Comparison of ENCODE assay signal across 17 mouse cellular contexts in the genomic region with DNA sequence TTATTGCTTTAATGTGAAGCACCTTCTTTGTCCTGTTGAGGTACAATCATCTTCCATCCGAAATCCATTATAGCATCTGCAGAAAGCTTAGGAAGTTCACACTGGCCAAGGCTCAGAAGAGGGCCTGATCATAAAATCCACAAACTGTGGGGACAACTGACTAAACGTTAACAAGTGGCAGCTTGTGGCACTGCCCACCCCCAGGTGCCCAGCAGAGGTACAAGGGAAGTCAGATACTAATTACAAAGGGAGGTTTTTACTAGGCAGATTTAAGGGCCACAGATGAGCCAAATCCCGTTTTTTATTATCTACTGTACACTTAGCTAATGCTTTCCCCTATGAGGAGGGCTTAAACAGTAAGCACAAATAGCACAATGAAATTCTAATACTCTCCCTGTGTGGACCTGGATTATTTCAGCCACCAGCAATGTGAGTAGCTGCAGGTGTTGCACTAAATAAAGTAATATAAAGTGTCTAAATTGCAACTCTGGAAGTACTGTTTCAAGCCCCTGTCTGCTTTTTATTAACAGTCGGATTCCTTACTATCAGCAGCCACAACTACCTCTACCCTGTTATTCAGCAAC.
A peak's percentile ranks its signal among the peaks of the same experiment; 100 is the strongest.
DNase-seq lines count a peak whose midpoint lies in the region; ATAC-seq and TF ChIP-seq lines count a peak whose summit lies in the region.
"Had no signal": no experiment of that assay in that cellular context is flagged by ENCODE, and none has a peak within 500 bp of the region (broad histone marks: within the 10 kb centered on the region; RNA-seq: fewer than 3 reads in every experiment).

No protein-coding gene starts in this region.

- no peak for TF ChIP-seq CTCF in kidney, postnatal 0 days (IDR thresholded peaks at IDR 0.05; ENCODE audit: low read depth)

- H3K9ac ChIP-seq in kidney, postnatal 0 days (ENCODE audit: low read depth, low read length): no peak overlapping the region
- no peak overlapping the region for H3K9ac ChIP-seq in embryonic facial prominence, embryonic 15.5 days
- H3K9ac ChIP-seq in limb, embryonic 14.5 days (ENCODE audit: low read depth, low read length, severe bottlenecking): no peak overlapping the region
- H3K9ac ChIP-seq in forebrain, embryonic 11.5 days (ENCODE audit: low read length): no peak overlapping the region
- H3K9ac ChIP-seq: limb, embryonic 15.5 days; midbrain, embryonic 15.5 days; neural tube, embryonic 12.5 days had no signal

- DNase-seq in heart, embryonic 10.5 days (ENCODE audit: low spot score): no peak
- no peak for DNase-seq in heart, postnatal 36 days
- DNase-seq in kidney, postnatal 0 days (ENCODE audit: low spot score): peak; percentile 68
- DNase-seq in kidney, adult 11 months: no peak
- DNase-seq in limb, embryonic 14.5 days (ENCODE audit: low spot score): no peak
- DNase-seq in adipocyte (ENCODE audit: low spot score): no peak
- DNase-seq in forebrain, embryonic 11.5 days (ENCODE audit: low spot score): no peak
- DNase-seq: adrenal gland, postnatal 25 days; cerebellum, postnatal 25 days had no signal

- peaks cover 12% of the 10 kb centered on the region for H3K4me1 ChIP-seq in heart, embryonic 10.5 days
- peaks cover 22% of the 10 kb centered on the region for H3K4me1 ChIP-seq in kidney, postnatal 0 days (replicated peaks; ENCODE audit: insufficient read depth, low read length)
- H3K4me1 ChIP-seq in embryonic facial prominence, embryonic 15.5 days: no peaks in the 10 kb centered on the region
- peaks cover 32% of the 10 kb centered on the region for H3K4me1 ChIP-seq in limb, embryonic 14.5 days (ENCODE audit: control insufficient read depth, insufficient read depth, low read length)
- no peaks in the 10 kb centered on the region for H3K4me1 ChIP-seq in forebrain, embryonic 11.5 days (replicated peaks; ENCODE audit: control insufficient read depth, insufficient read depth, low read length)
- H3K4me1 ChIP-seq: midbrain, embryonic 15.5 days; neural tube, embryonic 12.5 days had no signal

- H3K4me3 ChIP-seq in heart, embryonic 10.5 days: peak overlapping the region; percentile 16; the same call in 1 of the 2 replicates
- H3K4me3 ChIP-seq in kidney, postnatal 0 days (replicated peaks; ENCODE audit: low read depth, low read length): no peak overlapping the region
- H3K4me3 ChIP-seq in embryonic facial prominence, embryonic 15.5 days (replicated peaks): no peak overlapping the region
- peak overlapping the region; percentile 7; the same call in 1 of the 2 replicates for H3K4me3 ChIP-seq in limb, embryonic 14.5 days (replicated peaks; ENCODE audit: low read length)
- H3K4me3 ChIP-seq in forebrain, embryonic 11.5 days (ENCODE audit: low read depth, low read length): no peak overlapping the region
- H3K4me3 ChIP-seq: erythroblast, embryonic 14.5 days; hindbrain, embryonic 10.5 days; midbrain, embryonic 15.5 days; neural tube, embryonic 12.5 days had no signal

- 47% methylated on average over 4 of the region's 4 CpGs for WGBS in heart, embryonic 10.5 days
- WGBS in kidney, postnatal 0 days: 29% methylated on average over 4 of the region's 4 CpGs
- WGBS in embryonic facial prominence, embryonic 15.5 days: 38% methylated on average over 4 of the region's 4 CpGs
- WGBS in limb, embryonic 14.5 days: 14% methylated on average over 4 of the region's 4 CpGs
- WGBS in forebrain, embryonic 11.5 days: 60% methylated on average over 4 of the region's 4 CpGs

- H3K27ac ChIP-seq in heart, embryonic 10.5 days: peak overlapping the region; percentile 76; the same call in 1 of the 2 replicates
- H3K27ac ChIP-seq in kidney, postnatal 0 days: peak overlapping the region; percentile 77
- H3K27ac ChIP-seq in embryonic facial prominence, embryonic 15.5 days (replicated peaks): no peak overlapping the region
- H3K27ac ChIP-seq in limb, embryonic 14.5 days (replicated peaks; ENCODE audit: low read depth, low read length): peak overlapping the region; percentile 76
- H3K27ac ChIP-seq in forebrain, embryonic 11.5 days (ENCODE audit: low read depth, low read length): no peak overlapping the region
- H3K27ac ChIP-seq: macrophage; midbrain, embryonic 15.5 days; neural tube, embryonic 12.5 days had no signal

- no peak for ATAC-seq in kidney, postnatal 0 days (replicated peaks; ENCODE audit: low FRiP score, low read depth)
- ATAC-seq in embryonic facial prominence, embryonic 15.5 days (ENCODE audit: insufficient number of reproducible peaks, low FRiP score, low TSS enrichment, low read depth): no peak
- ATAC-seq in limb, embryonic 14.5 days (ENCODE audit: low FRiP score, low read depth): 0 out of 2 replicates have a peak, but pooled peaks have one; percentile 28
- ATAC-seq in forebrain, embryonic 11.5 days (replicated peaks; ENCODE audit: low FRiP score): no peak
- ATAC-seq: midbrain, embryonic 15.5 days had no signal

- H3K27me3 ChIP-seq in heart, embryonic 10.5 days (ENCODE audit: insufficient read depth, poor library complexity, severe bottlenecking): no peaks in the 10 kb centered on the region
- H3K27me3 ChIP-seq in kidney, postnatal 0 days (ENCODE audit: insufficient read depth, low read length): no peaks in the 10 kb centered on the region
- H3K27me3 ChIP-seq in embryonic facial prominence, embryonic 15.5 days: 0 out of 2 replicates have a peak, but pooled peaks cover 3% of the 10 kb centered on the region
- no peaks in the 10 kb centered on the region for H3K27me3 ChIP-seq in limb, embryonic 14.5 days (ENCODE audit: control insufficient read depth, insufficient read depth, low read length)
- H3K27me3 ChIP-seq in forebrain, embryonic 11.5 days (ENCODE audit: control insufficient read depth, insufficient read depth, low read length): no peaks in the 10 kb centered on the region
- H3K27me3 ChIP-seq: limb, embryonic 15.5 days; midbrain, embryonic 15.5 days; neural tube, embryonic 12.5 days had no signal

- TF ChIP-seq POLR2A in limb, embryonic 14.5 days (IDR thresholded peaks at IDR 0.05; ENCODE audit: borderline replicate concordance, extremely low read depth, insufficient read depth, insufficient read length): no peak

- peak overlapping the region; percentile 53 for H3K4me2 ChIP-seq in kidney, postnatal 0 days (ENCODE audit: low read length)
- H3K4me2 ChIP-seq in embryonic facial prominence, embryonic 15.5 days (replicated peaks): peak overlapping the region; percentile 23; the same call in 1 of the 2 replicates
- H3K4me2 ChIP-seq in limb, embryonic 14.5 days (replicated peaks; ENCODE audit: low read depth, low read length, severe bottlenecking): peak overlapping the region; percentile 41
- no peak overlapping the region for H3K4me2 ChIP-seq in forebrain, embryonic 11.5 days (ENCODE audit: low read depth, low read length, severe bottlenecking)
- H3K4me2 ChIP-seq: midbrain, embryonic 15.5 days; neural tube, embryonic 12.5 days had no signal

- intact Hi-C loops in heart, postnatal 36 days (cut with DNase I): loop anchor here (5.0 to 10.0 kb wide), 3 partner anchors 90 to 403 kb away; no protein-coding TSS in a partner anchor

- no peaks in the 10 kb centered on the region for H3K36me3 ChIP-seq in heart, embryonic 10.5 days
- H3K36me3 ChIP-seq in kidney, postnatal 0 days (ENCODE audit: insufficient read depth, low read length): no peaks in the 10 kb centered on the region
- no peaks in the 10 kb centered on the region for H3K36me3 ChIP-seq in embryonic facial prominence, embryonic 15.5 days
- no peaks in the 10 kb centered on the region for H3K36me3 ChIP-seq in limb, embryonic 14.5 days (ENCODE audit: control insufficient read depth, insufficient read depth, low read length)
- H3K36me3 ChIP-seq in forebrain, embryonic 11.5 days (ENCODE audit: control insufficient read depth, insufficient read depth, low read length): no peaks in the 10 kb centered on the region
- H3K36me3 ChIP-seq: G1E; hindbrain, embryonic 10.5 days; limb, embryonic 15.5 days; midbrain, embryonic 15.5 days; neural tube, embryonic 12.5 days had no signal

- no peaks in the 10 kb centered on the region for H3K9me3 ChIP-seq in heart, embryonic 10.5 days
- H3K9me3 ChIP-seq in kidney, postnatal 0 days (replicated peaks; ENCODE audit: low read length): no peaks in the 10 kb centered on the region
- H3K9me3 ChIP-seq in embryonic facial prominence, embryonic 15.5 days (replicated peaks): no peaks in the 10 kb centered on the region
- no peaks in the 10 kb centered on the region for H3K9me3 ChIP-seq in limb, embryonic 14.5 days (ENCODE audit: control insufficient read depth, low read length)
- H3K9me3 ChIP-seq in forebrain, embryonic 11.5 days (ENCODE audit: control insufficient read depth, low read length): no peaks in the 10 kb centered on the region
- H3K9me3 ChIP-seq: hindbrain, embryonic 10.5 days; limb, embryonic 15.5 days; midbrain, embryonic 15.5 days; neural tube, embryonic 12.5 days had no signal

Comparison
In these comparisons a context has a peak if more than half of its experiments do, and no peak if none do; other contexts are left out.
1. H3K27ac ChIP-seq: peak in heart, embryonic 10.5 days (single experiment), kidney, postnatal 0 days (single experiment) and limb, embryonic 14.5 days (single experiment); none in embryonic facial prominence, embryonic 15.5 days (single experiment) and forebrain, embryonic 11.5 days (single experiment).
2. H3K4me3 ChIP-seq: peak in heart, embryonic 10.5 days (single experiment) and limb, embryonic 14.5 days (single experiment); none in kidney, postnatal 0 days (single experiment), embryonic facial prominence, embryonic 15.5 days (single experiment) and forebrain, embryonic 11.5 days (single experiment).